Mouse (Mus musculus) 416B (cell line): ENCODE measurements at regions not wholly inside any gene's neighbourhood (a gene's known extent, or its start where the extent isn't known, plus 50 kb on each side); places are given as distances from the start of the nearest gene placed in this dataset.

Experiments used
- DNase-seq: peaks from one replicate; pipeline ENCODE4 v3.0.0; 2011; ENCODE audit warnings: low read depth

- DNase-seq = no peak
Measured at GRCm38 (mm10) chr13:7870266-7870665, 332.4 kb upstream of the Adarb2 start.

DNA sequence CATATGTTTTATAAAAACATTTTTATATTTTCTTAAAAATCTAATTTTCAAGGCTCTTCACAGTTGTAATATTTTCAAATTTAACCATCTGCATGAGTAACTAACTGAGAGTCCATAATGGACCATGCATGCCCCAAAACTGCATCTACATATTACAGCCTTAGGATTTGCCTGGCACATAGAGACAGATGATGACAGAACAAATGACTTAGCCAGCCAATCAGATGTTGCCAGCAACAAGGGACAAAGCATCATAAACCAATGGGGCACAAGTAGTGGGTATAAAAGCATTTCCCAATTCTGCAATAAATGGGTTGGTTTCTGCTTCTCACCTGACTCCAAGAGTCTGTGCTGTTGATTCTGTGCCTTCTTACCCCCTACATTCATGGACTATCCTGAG lies 287.3 kb upstream of the Adarb2 start:
- peak; percentile 9 for DNase-seq
